Mouse (Mus musculus): ENCODE measurements at regions not wholly inside any gene's neighbourhood (a gene's known extent, or its start where the extent isn't known, plus 50 kb on each side); places are given as distances from the start of the nearest gene placed in this dataset.

DNA sequence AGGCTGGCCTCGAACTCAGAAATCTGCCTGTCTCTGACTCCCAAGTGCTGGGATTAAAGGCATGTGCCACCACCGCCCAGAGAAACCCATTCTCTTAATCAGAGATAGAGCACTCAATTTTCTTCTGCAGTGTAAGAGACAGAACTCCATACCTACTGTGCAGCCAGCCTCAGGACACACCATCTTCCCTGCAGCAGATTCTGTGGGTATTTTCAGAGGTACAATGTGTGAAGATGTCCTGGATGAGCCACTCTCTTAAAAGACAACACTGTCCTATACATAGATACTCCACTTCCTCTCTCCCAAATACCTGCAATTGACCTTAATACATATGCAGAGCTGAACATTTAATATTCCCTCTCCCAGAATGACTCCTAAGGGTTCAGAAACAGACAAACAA is 111.5 kb downstream of the Nr1d2 start:
- DNase-seq (ENCODE audit: low spot score in 2 of 2), result no peak

DNA sequence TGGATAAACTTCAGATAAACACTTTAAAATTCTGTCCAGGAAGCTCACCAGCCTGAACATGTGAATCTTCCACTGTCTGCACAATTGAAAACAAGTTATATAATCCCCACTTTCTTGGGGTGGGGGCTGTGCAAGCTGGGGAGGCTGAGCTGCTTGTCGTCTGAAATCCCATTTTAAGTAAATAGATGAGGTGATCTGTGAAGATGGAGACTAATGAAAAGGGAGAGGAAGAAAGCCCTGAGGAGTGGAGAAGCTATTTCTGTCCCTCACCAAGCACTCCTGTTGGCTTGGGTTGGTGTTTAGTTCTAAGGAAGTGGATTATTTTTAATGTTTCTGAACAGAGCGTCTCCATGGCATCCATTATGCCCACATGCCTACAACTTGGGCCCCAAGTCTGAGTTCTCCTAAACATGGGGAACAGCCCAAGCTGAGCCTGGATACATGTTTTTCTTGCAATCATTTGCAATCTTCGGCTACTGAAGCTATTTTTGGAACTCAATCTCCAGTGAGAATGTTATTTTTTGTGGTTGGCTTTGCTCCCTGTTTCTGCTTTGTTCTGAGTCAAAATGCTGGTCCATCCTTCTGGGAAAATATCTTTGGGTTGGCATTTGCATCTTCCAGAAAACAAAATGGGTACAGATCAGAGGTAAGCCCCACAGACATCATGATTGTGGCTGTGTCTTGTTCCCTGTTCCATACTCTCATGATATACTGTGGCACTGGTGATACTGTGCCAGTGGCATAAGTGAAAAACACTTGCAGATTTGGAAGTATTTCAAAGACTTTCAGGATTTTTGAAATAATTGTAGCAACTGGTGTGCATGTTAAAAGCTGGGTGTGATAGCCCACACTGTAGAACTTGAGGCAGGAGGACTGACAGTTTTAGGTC is 131.8 kb downstream of the Nr1d2 start:
- DNase-seq (ENCODE audit: low spot score in 2 of 2), result peak; percentile 5 to 18

DNA sequence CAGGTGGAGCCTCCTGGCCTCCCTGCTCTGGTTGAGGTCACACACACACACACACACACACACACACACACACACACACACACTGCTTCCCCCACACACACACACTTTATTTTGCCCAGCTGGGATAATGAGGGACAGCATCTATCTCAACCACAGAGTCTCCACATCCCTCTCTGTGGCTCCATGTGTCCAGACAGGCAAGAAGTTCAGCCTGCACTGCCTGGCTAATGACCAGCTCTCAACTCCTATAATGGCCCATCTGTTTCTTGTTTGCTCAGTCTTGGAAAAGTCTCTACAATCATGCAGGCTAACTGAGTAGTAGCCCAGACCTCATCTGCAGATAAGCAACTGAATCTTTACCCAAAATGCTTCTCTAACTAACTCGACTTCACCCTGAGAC is 133.3 kb downstream of the Nr1d2 start:
- no peak for DNase-seq (ENCODE audit: low spot score in 2 of 2)

DNA sequence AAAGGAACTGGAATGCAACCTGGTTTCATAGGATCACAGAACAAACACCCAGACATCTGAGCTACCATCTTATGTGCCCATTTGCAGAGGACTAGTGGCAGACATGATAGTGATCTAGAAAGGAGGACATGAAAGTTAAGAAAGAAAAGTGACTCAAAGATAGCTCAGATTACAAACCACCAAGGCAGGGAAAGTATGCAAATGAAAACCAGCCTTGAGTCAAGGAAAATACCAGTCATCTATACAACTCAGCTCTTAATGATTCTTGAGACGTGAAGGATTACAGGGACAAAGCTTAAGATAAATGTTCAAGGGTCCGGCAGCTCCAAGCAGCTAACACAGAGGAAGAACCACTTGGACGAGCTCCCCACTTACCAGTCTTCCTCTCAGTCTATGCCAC is 138.7 kb downstream of the Nr1d2 start:
- DNase-seq (ENCODE audit: low spot score in 2 of 2), result no peak
